Mouse (Mus musculus) splenic B cell, adult 2 months (primary cell): Measurements from ENCODE around the gene Olfr12.

Source experiments
- DNase-seq: peaks from one replicate; pipeline ENCODE4 v3.0.0-alpha.2; 2011; ENCODE audit warnings: low read depth, low spot score
- H3K27me3 ChIP-seq: 2 replicates; pipeline ENCODE4 v1.6.1; 2012; ENCODE audit warnings: mild to moderate bottlenecking, low read length, moderate library complexity, mixed read lengths; ENCODE audit not compliant: control insufficient read depth, poor library complexity, insufficient read depth, severe bottlenecking
- H3K36me3 ChIP-seq: 2 replicates; pipeline ENCODE4 v1.6.1; 2012; ENCODE audit warnings: mild to moderate bottlenecking, low read length, moderate library complexity, mixed read lengths; ENCODE audit not compliant: control insufficient read depth, poor library complexity, insufficient read depth, severe bottlenecking

Olfr12 gene

DNA sequence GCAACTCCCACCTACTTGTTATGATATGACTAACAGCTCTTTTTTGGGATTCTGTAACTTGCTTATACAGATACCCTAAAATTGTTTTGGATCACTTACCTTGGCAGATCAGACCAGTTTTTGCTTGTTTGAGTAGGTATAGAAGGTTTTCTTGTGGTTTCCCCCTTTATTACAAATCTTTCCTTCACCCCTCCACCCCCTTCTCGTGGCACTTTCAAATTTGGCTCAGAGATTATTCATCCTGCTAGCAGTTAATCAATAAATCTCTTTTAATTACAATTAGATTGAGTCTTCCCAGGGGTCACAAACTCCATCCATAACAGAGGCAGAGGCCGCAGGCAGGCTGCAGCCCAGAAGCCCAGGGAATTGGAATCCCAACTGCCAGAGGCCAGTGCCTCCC, at the start of gene Olfr12:
Gene Olfr12 (plus strand): TSS at position 301 of the 400 bp plus-strand sequence.
- Histone ChIP-seq H3K36me3 (no peaks in the 10 kb centered on the region), H3K27me3 (no peaks in the 10 kb centered on the region)
- DNase-seq = no peak

DNA sequence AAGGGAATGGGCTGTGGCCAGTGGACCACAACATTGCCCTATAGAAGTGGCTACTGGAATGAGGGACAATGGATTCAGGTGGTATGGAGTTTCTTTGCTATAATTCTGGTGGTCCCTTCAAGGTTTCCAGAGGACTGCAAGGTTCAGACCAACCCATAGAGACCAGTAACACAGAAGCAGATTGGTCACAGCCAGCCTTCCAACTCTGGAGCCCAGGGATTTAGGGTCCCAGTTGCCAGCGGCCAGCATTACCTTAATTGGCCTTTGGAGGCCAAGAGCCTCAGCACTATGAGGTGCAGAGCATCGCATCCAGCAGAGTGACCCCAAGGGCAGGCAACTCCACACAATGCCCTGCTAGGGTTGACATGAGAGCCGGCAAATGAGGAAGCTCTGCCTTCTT, 46.6 kb upstream of the Olfr12 start, which contains the start of gene Olfr1413:
Gene Olfr1413 (plus strand): TSS at position 301 of the 400 bp plus-strand sequence.
- DNase-seq = no peak
- Histone ChIP-seq H3K27me3 (no peaks in the 10 kb centered on the region), H3K36me3 (no peaks in the 10 kb centered on the region)

DNA sequence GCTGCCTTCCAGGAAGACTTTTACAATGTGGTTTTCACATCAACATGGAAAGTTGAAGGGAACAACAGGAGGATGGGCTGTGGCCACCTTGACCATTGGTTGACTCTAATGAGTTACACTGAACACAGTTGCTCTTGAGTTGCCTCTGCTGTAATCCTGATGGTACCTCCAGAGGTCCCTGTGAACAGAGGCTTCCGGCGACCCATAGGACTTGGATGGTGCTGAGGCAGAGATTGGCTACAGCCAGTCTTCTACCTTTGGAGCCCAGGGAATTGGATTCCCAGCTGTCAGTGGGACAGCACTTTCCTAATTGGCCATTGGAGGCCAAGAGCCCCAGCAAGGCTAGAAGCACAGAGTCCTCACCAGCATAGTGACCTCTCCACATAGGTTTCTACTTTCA, 32.1 kb upstream of the Olfr12 start, which contains the start of gene Olfr1412:
Gene Olfr1412 (plus strand): TSS at position 301 of the 400 bp plus-strand sequence.
- no peak for DNase-seq
- Histone ChIP-seq H3K27me3 (no peaks in the 10 kb centered on the region), H3K36me3 (no peaks in the 10 kb centered on the region)

DNA sequence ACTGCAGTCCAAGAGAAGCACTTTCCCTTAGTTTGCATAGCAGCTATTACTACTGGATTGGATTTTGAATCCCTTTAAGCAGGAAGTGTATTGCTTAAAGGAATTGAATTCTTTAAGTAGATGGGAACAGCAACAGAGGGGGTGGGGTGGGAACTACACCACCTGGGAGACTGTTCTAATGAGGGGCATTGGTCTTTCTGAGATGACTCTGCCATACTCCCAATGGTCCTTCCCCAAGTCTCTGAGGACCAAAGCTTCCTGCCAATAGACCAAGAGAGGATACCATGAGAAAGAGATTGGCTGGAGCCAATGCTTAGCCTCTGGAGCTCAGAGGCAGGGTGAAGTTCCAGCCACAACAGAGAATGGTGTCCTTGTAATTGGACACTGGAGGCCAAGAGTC, 23.5 kb upstream of the Olfr12 start, which contains the start of gene Olfr1411:
Gene Olfr1411 (plus strand): TSS at position 301 of the 400 bp plus-strand sequence.
- H3K36me3 ChIP-seq = no peaks in the 10 kb centered on the region
- H3K27me3 ChIP-seq = no peaks in the 10 kb centered on the region
- no peak for DNase-seq

DNA sequence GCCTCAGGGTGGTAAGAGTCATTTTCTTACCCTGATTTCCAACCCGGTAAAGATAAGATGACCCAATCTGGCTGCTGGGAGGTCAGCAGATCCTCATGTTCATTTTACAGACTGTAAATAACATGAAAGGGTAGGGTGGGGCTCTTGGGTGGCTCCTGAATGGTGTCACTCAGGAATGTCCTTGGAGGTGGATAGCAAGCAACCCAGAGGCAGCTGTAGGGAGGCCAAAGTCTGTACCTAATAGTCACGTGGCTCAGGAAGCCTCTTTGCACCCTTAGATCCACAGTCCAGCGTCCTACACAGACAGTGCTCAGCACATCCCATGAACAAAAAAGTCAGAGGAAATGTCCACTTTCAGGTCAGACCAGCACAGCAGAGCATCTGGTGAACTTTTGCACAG, 21.6 kb upstream of the Olfr12 start:
- Histone ChIP-seq H3K36me3 (no peaks in the 10 kb centered on the region), H3K27me3 (no peaks in the 10 kb centered on the region)
- no peak for DNase-seq

DNA sequence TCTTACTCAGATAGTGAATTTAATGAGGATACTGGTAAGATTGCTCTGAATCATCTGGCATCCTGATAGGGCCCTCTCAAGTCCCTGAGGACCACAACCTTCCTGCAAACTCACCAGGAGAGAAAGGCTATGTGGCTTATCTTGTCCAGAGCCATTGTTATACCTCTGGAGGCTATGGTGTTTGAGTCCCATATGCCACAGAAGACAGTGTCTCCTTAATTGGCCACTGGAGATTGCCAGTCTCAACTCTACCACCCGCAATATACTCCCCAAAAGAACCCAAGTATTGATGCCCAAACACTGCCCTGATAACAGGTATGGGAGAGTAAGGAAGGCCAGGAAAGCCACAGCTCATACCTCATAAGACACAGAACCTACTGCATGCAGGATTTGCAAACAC, 12.1 kb upstream of the Olfr12 start, which contains the start of gene Olfr1410:
Gene Olfr1410 (plus strand): TSS at position 301 of the 400 bp plus-strand sequence.
- Histone ChIP-seq H3K27me3 (no peaks in the 10 kb centered on the region), H3K36me3 (no peaks in the 10 kb centered on the region)
- no peak for DNase-seq

DNA sequence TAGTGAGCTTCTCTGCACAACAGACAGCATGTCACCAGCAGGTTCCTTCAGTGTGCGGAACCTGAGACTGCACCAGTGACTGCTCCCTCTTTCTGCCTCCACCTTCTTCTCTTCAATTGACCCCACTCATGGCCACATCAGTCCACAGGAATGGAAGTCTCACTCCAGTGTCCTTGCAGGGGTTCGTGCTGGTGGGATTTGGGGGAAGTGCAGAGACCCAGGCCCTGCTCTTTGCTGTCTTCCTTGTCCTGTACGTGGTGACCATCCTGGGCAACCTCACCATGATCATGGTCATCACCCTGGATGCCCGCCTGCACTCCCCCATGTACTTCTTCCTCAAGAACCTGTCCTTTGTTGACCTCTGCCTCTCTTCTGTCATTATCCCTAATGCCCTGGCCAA, 9.9 kb upstream of the Olfr12 start:
- H3K36me3 ChIP-seq = no peaks in the 10 kb centered on the region
- H3K27me3 ChIP-seq = no peaks in the 10 kb centered on the region
- DNase-seq = no peak

DNA sequence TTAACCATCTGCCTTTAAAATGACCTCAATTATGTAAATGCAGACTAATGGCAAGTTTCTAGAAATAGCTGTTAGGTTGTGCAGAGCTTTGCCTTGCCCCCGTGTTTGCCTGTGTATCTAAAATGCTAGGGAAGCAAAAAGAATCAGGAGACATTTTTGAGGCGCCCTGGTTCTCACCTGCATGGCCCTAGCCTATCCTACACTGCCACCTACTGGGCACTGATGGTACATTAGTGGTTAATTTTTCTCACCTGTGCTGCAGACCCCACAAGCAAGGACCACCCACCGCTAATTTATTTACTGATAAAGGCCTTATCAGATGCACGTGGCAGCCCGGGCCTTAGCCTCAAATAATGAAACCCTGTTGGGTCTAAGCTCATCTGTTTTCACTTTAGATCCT, 6.6 kb upstream of the Olfr12 start:
- peak; percentile 70 for DNase-seq

DNA sequence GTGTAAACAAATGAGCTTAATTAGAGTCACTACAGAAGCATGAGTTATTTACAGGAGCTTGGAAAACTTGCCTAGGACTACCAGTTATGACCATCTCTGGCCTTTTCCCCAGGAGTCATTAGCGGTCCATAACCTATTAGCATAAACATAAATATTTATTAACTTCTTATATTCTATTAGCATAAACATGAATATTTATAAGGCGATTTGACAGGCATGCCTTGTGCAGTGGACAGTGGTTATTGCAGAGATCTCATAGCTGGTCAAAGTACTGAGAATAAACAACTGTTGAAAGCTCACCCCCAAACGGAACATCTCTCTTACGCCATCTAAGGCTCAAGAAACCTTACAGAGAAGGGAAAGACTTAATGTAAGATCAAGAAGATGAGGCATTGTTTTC, 4.4 kb upstream of the Olfr12 start:
- no peaks in the 10 kb centered on the region for H3K27me3 ChIP-seq
- DNase-seq = no peak
- no peaks in the 10 kb centered on the region for H3K36me3 ChIP-seq

More for the DNA sequence above, 6.6 kb upstream of the Olfr12 start:
- no peaks in the 10 kb centered on the region for H3K36me3 ChIP-seq
- no peaks in the 10 kb centered on the region for H3K27me3 ChIP-seq

DNA sequence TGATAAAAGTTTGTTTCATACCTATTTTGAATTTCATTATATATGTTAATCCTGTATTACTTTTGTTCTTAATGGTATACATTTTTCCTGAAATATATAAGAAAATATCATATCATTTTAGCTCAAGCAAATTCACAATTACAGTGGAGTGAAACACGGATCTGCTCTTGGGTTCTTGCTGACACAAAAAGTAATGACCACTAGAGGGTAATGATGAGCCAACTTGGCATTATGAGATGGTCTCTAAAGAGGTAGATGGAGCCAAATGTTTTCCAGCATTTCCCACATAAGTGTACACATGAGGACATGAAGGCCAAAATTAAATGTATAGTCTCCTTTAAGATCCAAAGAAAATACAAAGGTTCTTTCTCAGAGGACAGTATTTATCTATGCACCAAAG, 3.1 kb upstream of the Olfr12 start:
- Histone ChIP-seq H3K27me3 (no peaks in the 10 kb centered on the region), H3K36me3 (no peaks in the 10 kb centered on the region)
- DNase-seq = peak; percentile 4

DNA sequence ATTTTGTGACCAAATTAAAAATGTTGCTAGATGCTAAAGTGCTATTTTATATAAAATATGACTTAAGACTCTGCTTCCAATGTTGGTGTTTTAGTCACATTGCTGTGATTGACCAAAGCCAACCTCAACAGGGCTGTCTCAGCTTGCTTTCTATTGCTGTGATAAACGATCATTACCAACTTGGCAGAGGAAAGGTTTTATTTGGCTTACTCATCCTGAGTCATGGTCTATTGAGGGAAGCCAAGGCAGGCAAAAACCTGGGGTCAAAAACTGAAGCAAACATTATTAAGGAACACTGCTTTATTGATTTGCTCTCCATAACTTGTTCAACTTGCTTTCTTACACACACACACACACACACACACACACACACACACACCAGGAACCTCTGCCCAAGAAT, 1.5 kb upstream of the Olfr12 start:
- DNase-seq = no peak
- H3K27me3 ChIP-seq = no peaks in the 10 kb centered on the region
- H3K36me3 ChIP-seq = no peaks in the 10 kb centered on the region

DNA sequence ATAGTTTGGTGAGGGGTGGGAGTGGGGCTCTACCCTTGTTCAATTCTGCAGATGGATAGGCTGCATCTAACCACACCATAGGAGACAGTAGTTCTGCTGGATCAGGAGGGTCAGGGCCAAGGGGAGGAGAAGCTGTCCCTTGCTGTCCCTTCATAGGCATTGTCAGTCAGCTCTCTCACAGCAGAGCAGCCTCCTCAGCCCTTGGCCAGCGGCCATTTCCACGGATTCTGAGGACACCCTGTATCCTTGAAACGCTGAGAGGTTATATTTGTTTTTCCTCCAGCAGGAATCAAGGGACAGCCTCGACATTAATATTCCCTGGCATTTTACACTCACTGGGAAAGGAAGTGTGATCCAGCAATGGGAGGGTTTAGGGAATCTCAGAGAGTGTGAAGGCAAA, 772 bp downstream of the Olfr12 start:
- DNase-seq = no peak
- no peaks in the 10 kb centered on the region for H3K27me3 ChIP-seq
- no peaks in the 10 kb centered on the region for H3K36me3 ChIP-seq

DNA sequence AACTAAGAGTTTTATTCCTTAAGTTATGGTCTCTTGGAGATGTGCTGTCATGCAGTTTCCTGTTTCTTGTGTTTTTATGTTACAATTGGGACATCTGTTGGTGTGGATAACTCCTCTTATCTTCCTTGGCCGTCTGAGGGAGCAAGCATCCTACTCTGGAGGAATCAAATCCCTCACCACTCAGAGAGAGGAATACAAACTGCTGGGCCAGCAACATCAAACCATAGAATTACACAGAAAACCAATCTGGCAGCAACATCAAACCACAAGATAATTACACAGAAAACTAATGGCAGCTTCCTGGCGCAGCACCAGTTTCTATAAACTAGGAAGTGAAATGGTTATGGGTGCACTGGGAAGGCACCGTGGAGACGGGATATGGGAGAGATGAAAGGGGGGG, 10.6 kb downstream of the Olfr12 start:
- Histone ChIP-seq H3K27me3 (no peaks in the 10 kb centered on the region), H3K36me3 (no peaks in the 10 kb centered on the region)
- no peak for DNase-seq

DNA sequence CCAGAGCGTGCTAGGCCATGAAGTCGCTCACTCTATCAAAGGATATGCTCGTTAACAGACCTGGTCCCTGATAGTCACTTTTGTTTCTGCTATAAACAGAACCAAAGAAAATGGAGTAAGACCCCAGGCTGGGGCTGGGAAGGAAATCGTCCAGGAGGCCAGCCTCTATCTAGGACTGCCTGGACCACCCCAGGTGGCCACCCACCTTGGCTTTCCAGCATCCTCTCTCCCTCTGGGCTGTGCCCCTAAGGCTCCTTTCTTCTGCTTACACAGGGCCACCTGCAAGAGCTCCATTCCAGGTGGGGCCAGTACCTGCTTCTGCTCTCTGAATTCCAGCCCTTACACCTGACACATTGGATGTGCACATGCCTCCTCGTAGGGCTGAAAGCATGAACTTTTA, 14.6 kb downstream of the Olfr12 start:
- no peak for DNase-seq
- Histone ChIP-seq H3K27me3 (no peaks in the 10 kb centered on the region), H3K36me3 (peaks cover 1% of the 10 kb centered on the region; the same call in 1 of the 2 replicates)

DNA sequence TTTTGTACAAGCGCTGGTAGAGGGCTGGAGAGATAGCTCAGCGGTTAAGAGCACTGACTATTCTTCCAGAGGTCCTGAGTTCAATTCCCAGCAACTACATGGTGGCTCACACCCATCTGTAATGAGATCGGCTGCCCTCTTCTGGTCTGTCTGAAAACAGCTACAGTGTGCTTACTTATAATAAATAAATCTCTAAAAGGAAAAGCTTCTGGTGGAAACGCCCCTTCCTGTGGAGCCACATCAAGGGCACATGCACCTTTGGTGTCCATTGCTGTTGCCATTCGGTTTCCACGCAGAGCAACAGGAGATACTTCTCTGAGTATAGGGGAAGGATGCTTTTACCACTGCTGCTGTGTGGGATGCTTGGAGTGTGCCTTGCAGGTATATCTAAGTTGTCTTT, 15.4 kb downstream of the Olfr12 start:
- no peak for DNase-seq
- no peaks in the 10 kb centered on the region for H3K27me3 ChIP-seq
- peaks cover 3% of the 10 kb centered on the region for H3K36me3 ChIP-seq

DNA sequence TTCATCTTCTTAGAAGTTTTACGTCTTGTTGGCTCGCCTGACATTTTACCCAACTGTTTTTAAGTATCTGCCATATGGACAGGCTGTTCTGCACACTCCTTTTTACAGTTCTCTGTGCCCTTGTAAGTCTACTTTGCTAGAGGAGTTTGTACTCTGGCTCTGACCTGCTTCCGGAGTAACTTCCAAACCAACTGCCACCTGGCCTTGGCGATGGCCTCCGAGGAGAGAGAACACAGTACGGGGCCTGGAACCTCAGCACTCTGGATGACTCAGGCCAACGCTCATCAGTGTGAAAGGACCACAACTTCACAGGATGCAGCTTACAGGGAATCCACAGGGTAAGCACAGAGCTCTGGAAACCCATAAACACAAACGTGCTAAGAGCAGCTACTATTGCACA, 16.1 kb downstream of the Olfr12 start:
- Histone ChIP-seq H3K36me3 (peaks cover 3% of the 10 kb centered on the region), H3K27me3 (no peaks in the 10 kb centered on the region)
- no peak for DNase-seq
